Mouse (Mus musculus) adrenal gland, postnatal 14 days (tissue): ENCODE measurements around the gene Ubox5. TPM values are rescaled to one million over a fixed set of nuclear protein-coding genes. Genes with fewer than 3 reads are reported as not detected.
A peak's percentile ranks its signal among the peaks of the same experiment; 100 is the strongest.

Source experiments
- DNase-seq: peaks from one replicate; pipeline ENCODE4 v3.0.0; 2021; ENCODE audit warnings: mixed read lengths
- total RNA-seq: library from RNA; stranded (reverse); gene quantifications from 2 replicates; pipeline ENCODE4 v1.2.3, GENCODE M21; 2021

Gene Ubox5
- total RNA-seq, 1 experiment from 2014 or later = 5.6 TPM

DNA sequence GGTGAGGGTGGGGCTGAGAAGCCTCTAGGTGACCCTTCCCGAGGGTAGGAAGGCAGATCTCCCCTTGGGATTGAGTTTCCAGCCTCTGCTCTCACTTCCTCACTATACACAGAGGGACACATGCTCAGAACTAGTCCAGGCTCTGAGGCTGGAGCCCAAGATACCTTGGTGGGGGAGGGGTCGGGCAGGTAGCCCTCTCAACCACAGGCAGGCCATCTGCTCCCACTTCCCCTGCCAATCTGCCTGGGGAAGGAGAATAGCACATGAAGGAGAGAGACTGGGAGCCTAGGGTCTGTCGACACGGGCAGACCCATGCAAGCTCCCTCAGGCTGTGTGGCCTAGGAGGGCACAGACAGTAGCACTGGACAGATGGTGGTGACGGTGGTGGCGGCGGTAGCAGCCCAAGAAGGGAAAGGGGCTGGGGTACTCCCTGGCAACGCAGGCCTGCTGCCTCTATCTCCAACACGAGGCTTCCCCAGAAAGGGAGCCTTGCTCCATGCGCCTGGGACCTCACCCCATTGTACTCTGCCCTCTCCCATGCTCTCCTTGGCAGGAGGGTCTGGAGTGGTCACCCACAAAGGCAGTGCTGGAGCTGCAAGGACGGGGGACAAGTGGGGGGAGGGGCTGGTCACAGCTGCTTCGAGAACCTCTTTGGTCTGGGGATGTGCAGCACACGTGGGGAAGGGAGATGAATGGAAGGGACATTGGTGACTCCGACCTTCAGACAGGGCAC is 4.3 kb upstream of the Ubox5 start:
- DNase-seq = peak; percentile 31

DNA sequence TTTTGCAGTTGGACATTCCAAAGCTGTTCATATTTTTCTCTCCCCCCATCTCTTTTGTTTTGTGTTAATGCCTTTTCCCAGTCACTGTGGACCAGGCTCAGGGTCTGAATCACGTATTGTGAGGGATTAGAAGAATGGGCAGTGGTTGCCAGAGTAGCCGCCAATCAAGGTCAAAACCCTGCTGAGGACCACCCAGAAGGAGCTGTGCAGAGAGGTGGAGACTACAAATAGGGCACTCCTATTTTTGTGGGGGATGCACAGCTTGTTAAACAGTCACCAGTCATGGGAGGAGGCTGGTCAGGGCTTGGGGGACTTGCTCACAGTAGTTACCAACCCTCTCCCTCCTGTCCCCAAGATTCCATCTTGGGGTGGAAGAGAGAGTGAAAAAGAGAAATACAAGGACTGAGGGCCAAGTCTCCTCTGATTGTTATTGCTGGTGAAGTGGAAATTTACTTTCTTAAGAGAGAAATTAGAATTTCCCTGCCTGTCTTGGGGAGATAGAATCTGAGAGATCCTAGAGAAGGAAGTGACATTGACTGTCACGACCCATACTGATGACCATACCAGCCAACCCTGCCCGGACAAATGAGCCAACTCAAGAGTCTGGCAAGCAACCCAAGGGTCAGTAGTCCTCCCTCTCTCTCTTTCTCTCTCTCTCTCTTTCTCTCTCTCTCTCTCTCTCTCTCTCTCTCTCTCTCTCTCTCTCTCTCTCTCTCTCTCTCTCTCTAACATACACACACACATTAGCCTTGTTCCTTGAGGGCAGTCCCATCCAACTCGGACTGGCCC is 3.2 kb upstream of the Ubox5 start:
- no peak for DNase-seq

DNA sequence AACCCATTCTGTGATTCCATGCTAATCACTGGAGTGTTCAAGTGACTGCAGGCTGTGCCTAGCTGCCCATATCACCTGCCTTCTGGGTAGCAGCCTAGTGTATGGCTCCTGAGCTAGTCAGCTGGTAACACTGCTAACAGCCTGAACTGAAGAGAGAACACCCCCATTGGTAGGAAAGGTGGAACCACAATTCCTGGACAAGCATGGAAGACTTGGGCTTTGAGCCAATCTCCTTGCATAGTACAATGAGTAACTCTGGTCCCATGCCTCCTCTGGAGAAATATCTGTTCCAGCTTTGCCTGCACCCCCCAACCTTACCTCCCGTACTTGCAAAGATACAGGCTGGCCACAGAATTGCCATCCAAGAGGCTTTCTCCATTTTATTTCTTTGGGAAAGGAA is 2.6 kb upstream of the Ubox5 start:
- DNase-seq = no peak

DNA sequence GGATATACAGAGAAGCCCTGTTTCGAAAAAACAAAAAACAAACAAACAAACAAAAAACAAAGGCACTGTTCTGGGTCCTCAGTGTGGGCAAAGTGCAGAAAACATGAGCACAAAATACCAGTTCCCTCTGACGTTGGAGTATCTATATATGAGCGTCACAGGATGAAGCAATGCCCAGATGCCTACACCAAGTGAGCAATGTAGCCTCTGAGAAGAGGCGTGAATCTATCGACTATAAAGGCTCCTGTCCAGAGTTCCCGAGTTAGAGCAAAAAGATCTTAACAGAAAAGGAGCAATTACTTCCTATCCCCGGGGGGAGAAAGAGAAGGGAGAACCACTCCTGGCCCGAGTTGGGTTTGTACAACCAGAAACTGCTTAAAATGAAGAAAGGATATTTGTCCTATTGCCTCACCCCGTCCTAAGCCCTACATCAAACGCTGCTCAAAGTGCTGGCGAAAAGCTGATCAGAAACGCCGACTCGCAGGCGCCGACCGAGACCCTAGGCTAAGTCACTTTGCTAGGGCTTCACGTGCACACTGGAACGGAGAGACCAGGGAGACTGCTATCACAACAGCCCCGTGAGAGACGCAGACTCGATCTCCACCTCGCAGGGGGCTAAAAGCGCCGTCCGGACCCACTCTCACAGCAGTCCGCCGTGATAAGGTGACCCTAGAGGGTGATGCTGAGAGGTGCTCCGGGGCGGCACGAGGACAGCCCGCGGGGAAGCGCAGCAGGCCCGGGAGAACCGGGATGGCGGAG is 579 bp downstream of the Ubox5 start:
- DNase-seq = no peak

DNA sequence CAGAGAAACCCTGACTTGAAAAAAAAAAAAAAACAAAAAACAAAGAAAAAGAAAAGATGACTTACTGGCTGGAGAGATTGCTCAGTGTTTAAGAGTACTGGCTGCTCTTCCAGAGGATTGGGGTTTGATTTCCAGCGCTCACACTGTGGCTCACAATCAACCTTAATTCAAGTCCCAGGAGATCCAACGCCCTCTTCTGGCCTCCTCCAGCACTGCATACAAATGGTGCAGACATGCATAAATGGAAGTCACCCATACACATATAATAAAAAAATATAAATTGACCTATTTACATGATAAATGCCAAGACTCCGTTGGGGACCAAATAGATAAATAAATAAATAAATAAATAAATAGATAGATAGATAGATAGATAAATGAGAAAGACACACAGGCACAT is 1.4 kb downstream of the Ubox5 start:
- DNase-seq = peak; percentile 35

DNA sequence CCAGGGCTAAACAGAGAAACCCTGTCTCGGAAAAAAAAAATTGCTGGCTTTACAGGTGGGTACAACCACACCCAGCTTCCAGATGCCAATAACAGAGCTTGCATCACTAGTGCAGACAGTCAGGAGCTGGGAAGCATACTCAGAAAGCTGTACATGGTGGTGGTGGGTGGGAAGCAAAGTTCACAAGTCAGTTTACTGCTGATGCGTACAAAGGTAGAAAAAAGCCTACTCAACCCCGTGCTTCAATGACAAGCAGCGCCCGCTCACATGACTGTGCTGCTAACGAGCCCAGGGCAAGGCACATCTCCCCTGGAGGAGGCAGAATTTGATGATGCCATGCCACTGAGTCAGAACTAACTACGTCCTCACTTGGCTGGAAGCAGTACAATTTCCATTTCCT is 10.9 kb downstream of the Ubox5 start:
- DNase-seq = no peak

DNA sequence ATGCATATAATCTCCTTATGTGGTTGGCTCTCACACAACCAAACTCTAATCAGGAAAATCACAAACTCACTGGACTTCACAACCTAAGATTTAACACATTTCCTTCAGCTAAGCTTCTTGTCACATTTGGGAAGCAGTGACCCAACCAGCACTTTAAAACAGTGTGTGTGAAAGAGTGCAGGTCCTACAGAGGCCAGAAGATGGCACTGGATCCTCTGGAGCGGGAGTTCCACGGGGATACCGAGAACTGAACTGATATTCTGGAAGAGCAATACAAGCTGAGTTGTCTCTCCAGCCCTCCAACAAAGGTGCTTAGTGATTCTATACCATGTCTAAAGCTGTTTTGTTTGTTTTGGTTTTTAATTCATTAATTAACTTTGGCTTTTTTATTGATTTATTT is 16.7 kb downstream of the Ubox5 start:
- peak; percentile 57 for DNase-seq

DNA sequence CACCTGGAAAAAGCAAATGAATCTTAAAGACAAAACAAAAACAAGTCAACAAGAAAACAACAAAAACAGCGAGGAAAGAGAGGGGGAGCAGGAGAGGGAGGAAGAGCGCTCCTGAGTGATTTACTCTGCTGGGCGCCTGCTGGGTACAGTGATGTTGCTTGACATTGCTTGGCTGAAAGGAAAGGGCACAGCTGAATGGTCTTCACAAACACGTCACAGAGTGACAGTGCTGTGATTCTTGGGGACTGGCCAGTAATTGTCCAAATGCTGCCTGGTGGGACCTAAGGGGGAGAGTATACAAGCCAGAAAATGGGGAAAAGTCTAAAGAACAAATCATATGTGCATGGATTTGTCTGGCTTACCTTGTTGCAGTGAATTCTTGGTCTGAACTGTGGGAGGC is 27.6 kb downstream of the Ubox5 start:
- no peak for DNase-seq

DNA sequence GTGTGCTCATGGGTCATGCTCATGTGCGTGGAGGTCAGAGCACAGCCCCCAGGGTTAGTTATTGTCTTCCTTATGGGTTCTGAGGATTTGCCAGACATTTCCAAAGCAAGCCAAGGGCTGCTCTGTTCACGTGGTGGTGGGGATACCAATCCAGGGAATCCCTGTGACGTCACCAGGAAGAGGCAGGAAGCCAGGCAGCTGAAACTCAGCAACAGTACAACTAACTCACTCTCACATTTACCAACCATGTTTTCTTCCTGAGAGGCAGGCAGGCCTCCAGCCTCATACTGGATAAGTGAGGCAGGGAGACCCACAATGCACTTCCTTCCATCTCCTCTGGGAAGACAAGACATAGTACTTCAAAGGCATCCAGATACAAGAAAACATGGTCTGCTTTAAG is 31.4 kb downstream of the Ubox5 start:
- no peak for DNase-seq

DNA sequence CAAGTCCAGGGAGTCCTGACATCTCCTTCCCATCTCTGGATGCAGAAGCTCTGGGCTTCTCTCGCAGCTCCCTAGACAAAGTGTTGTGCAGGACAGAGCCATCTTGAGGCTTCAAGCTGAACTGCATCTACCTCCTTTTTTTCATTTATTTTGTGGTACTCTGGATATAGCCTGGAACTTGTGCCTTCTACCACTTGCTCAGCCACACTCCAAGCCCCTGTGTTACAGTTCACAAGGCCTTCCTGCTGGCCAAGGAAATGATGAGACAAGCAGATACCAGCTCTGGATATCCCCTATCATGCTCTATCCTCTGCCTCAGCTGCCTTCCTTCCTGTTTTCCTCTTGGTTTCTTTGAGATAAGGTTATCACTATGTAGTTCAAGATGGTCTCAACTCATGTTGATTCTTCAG is 32.2 kb downstream of the Ubox5 start:
- DNase-seq = peak; percentile 44

DNA sequence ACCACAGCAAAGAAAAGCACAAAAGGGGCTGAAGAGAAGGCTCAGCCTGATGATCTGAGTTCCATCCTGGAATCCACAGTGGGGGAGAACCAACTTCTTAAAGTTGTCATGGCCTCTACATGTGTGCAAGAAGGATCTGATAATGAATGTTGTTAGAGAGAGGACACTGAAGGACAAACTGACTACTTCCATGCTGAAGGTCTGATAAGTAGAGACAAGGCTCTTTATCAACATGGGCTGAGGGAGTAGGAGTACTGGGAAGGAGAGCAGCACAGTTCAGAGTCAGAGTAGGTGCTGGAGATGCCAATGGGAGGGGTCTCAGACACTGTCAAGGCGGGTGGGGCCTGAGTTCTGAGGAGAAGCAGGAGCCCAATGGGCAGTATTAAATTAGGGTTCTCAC is 34.2 kb downstream of the Ubox5 start:
- no peak for DNase-seq

DNA sequence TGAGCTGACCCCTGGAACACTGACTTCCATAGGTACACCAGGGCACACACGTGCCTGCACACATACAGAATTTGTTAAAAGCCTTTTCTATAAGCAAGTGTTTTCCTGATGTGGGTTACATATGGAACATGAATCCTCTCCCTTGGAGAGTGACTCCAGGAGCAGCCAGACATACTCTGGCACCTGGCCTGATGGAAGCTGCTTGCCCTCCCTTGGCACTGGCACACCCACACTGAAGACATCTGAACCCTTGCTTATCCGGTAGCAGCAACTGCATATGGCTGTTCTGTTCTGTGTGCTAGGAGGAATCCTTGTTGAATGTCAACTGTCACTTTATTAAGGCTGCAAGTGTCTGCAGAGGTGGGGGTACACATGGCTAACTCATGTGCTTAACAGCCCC is 38.8 kb downstream of the Ubox5 start:
- no peak for DNase-seq

DNA sequence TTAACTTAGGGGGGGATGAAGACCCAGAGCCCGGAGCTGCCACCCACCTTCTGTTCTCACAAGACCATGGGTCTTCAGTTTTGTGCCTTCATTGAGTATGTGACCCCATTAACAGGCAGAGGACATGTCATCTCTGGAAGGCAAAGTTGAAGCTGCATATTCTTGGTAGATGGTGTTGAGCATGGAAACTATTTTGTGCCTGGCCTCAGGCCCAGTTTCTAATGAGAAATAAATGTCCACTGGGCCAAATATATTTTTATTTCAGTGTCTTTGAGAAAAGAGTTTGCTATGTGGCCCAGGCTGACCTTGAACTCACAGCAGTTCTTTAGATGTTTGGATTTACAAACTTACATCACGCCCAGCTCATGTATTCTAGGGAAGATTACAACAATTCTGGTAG is 40.1 kb downstream of the Ubox5 start:
- DNase-seq = no peak

DNA sequence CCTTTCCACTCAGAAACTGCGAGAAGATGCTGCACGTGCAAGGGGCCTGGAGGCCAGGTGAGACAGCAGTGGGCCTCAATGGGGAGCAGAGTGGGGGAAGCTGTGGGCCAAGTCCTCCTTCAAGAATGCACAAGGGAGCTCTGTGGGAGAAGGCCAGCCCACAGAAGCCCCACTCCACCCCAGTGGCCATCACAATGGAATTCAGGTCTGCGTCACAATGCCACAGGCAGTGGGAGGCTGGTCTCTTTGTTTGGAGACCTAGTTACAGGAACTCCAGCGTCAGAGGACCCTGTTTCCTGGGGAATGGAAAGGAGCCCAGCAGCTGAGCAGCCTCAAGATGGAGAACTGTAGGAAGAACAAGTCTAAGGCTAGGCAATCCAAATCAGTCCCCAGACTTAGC is 40.7 kb downstream of the Ubox5 start:
- DNase-seq = no peak

DNA sequence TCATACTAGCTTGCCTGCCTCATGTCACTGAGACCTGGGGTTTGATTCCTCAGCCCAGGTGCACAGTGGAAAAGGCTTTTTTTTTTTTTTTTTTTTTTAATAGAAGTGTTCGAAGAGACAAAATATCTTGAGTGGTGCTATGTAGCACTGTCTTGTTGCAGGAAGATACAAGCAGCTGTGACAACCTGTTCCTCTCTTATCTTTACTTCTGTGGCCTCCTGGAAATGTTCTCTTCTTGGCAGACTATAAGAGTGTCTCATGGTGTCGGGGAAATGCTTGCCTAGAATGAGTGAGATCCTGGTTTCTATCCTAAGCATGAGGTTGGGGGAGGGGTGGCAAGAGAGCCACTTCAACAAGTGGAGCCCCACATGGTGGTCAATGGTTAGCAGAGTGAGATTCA is 41.5 kb downstream of the Ubox5 start:
- DNase-seq = no peak

DNA sequence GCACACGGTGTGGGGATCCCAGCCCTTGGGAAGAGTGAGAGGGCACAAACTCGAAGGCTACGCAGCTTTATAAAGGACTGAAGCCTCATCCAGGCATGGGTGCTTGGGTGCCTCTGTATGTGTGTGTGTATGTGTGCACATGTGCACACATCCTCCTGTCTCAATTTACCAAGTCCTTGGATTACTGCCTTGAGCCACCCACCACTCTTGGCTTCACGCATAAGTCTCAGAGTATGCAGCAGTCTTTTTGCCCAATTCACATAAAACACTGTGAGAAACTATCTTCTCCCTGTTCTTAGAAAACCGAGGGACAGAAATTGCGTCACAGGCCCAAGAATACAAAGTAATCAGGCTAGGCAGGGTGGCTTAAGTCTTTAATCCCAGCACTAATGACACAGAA is 43.8 kb downstream of the Ubox5 start:
- DNase-seq = no peak

DNA sequence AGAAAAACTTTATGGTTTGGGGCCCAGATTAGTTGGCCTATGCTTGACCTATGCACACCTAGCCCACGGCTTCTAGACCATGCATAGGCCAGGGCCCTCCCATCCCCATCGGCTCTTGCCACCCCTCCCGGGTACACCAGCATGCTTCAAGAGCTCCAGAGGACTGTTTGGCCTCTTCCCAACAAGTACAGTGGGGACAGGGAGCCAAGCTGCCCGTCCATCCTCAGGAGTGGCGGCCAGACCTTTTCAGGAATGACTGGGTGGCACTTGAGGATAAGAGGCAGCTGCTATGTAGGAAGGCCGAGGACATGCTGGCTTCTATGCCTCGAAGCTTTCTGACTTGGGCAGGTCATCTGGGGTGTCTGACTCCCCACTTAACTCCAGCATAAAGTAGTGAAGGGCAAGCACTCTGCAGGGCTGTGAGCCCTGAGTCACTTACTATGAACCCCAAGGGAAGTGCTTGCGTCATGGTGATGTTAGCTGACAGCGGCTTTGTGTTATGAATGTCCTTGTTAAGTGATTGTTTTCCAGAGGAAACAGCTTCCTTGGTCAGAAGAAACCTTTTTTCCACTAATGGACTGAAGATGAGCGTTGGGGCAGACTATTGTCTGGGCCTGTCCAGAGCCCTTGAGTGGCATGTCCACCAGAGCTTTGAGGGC is 45.8 kb downstream of the Ubox5 start:
- peak; percentile 47 for DNase-seq

DNA sequence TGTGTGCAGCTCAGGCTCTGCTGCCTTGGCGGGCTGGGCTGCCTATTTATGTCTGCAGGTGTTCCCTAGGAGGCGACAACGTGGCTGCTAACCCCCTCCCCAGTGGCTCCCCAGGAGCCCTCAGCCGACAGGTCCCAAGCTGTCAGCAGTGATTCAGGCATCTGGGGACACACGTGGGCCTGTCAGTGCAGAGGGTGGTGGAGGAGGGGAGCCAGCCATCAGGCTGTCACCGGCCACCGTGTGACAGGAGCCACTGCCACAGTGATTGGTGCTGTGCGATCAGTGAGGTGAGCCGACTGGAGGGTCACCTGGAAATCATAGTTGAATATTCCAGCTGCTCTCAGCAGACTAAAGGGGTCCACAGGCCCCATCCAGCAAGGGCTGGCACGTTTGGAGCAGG is 47.3 kb downstream of the Ubox5 start, which contains the start of gene Avp:
Avp (minus strand) TSS at position 3 of the 400 bp plus-strand sequence.
- no peak for DNase-seq

DNA sequence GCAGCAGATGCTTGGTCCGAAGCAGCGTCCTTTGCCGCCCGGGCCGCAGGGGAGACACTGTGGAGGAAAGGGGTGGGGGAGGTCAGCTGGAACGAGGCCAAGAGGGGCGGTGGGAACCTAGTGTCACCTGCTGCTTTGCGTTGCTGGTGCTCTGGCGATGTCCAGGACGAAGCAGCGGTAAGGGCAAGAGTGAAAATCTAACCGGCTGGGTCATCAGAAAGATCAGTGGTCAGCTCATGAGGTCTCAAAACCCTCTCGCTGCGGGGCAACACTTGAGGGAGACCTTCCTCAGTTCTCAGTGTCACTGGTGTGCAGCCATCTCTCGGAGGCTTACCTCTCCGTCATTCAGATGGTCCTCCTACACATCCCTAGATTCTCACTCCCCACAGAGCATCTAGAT is 48.6 kb downstream of the Ubox5 start:
- DNase-seq = no peak

DNA sequence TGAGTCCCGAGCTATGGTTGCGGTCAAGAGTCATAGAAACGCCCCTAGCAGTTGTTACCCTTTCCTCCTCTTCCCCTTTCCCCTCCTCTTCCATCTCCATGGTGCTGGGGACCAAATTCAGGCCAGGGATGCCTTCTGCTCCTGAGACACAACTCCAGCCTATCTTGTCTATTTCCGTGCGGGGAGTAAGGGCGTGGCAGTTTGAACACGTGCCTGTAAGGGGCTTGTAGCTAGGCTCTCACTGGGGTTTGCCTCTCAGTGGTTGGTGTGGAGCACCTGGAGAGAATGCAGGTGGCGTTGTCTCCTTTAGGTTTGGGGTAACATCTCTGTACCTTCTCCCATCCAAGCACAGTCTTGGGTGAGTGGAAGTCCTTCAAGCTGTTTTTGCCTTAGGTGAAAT is 50.0 kb downstream of the Ubox5 start:
- no peak for DNase-seq

DNA sequence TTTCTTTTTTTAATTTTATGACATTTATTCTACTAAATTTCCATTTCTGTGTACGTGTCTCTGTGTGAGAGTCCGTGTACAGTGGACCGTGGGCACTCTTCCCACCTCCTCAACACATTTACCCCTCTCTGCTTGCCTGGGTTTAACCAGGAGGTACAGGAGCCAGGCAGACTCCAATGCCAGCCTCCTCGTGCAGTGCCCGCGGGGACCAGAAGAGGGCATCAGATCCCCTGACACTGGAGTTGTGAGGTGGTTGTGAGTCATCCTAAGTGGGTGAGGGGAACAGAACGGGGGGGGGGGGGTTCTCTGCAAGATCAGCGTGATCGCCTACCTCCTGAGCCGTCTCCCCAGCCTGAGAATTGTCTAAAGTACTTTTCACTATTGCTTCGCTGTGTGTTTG is 51.7 kb downstream of the Ubox5 start:
- DNase-seq = peak; percentile 87

DNA sequence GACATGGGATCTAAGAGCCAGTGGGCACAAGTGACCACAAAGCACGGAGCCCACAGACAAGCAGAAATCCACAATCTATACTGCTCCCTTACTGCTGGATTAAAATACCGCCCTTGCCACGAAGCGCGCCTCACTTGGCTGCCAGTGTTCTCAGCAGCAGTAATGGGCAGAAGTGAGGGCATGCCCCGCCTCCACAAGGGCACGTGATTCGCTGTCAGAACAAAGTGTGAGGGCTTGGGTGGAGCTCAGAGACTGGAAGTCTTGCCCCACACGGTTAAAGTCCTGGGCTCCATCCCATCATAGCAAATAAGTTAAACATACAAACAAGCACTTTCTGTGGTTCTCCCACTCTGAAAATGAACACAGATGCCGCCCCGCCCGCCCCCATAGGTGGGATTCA is 52.2 kb downstream of the Ubox5 start:
- DNase-seq = peak; percentile 64

DNA sequence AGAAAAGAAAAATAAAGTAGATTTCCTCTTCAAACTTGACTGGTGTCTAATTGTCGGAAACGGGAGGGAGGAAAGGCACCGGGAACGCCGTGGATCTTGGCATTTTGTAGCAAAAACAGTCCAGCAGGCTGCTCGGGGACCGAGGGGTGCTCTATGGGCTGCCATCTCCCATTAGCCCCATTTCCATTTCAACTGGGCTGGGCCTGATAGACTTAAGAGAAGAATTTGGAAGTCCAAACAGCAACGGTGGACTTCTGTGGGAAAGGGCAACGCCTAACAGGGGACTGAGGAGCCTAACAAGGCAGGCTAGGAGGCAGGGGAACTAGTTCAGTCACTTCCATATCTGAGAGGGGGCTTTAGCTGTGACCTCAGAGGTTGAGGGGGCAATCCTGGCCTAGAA is 52.8 kb downstream of the Ubox5 start:
- no peak for DNase-seq
